Mouse (Mus musculus): ENCODE data around the gene Zc3h10.

DNA sequence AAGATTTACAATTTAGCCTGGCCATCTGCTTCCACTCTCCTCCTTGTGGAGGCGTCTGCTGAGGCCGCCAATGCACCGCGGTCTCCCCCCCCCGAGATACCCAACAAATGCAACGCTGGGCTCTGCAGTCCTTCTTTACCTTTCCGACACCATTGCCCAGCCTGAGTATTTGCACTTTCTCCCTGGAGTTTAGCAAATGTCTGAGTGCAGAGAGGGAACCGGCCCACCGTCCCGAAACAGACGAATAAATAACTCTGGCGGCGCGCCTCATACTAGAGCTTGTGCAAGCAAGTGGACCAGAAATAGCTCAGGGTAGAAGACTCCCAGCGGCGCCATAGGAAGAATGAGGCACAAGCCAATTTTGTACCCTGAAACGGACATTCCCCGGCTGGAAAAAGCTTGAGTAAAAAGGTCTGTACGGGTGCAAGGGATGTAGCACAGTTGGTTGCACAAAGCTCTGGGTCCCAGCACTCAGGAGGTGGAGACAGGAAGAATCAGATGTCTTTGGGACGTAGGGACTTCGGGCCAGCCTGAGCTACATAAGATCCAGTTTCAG, 48.4 kb downstream of the Zc3h10 start:
- TF ChIP-seq TAL1 (IDR thresholded peaks at IDR 0.05; ENCODE audit: low read length), result no peak
- no peak for TF ChIP-seq GATA1 (IDR thresholded peaks at IDR 0.05; ENCODE audit: low read length)

Measured in erythroblast, embryonic 14.5 days (primary cell).